Mouse (Mus musculus) skeletal muscle tissue, adult 2 months (tissue): ENCODE data around the gene Ube2d2b.
A peak's percentile ranks its signal among the peaks of the same experiment; 100 is the strongest.

Experiments used
- DNase-seq: peaks from one replicate; pipeline ENCODE4 v3.0.0-alpha.2; 2012; ENCODE audit warnings: low read depth, low spot score

The Ube2d2b gene

GRCm38 (mm10) chr5:107854556-107854955, 24.7 kb downstream of the Ube2d2b start:
- DNase-seq = no peak

GRCm38 (mm10) chr5:107855546-107855945, 25.6 kb downstream of the Ube2d2b start:
- DNase-seq = no peak

GRCm38 (mm10) chr5:107858963-107859362, 29.1 kb downstream of the Ube2d2b start:
- no peak for DNase-seq

GRCm38 (mm10) chr5:107863971-107864370, 34.1 kb downstream of the Ube2d2b start:
- DNase-seq = no peak

- peak; percentile 24 for DNase-seq
Measured at GRCm38 (mm10) chr5:107866127-107867126, 36.5 kb downstream of the Ube2d2b start.

GRCm38 (mm10) chr5:107867970-107868904, 38.3 kb downstream of the Ube2d2b start:
- DNase-seq = no peak

- peak; percentile 81 for DNase-seq
Measured at GRCm38 (mm10) chr5:107868905-107869424, 39.1 kb downstream of the Ube2d2b start.

- DNase-seq = no peak
Measured at GRCm38 (mm10) chr5:107869701-107870100, 39.8 kb downstream of the Ube2d2b start.

GRCm38 (mm10) chr5:107873330-107873729, 43.4 kb downstream of the Ube2d2b start:
- no peak for DNase-seq

GRCm38 (mm10) chr5:107873886-107874302, 44.0 kb downstream of the Ube2d2b start:
- DNase-seq = no peak

GRCm38 (mm10) chr5:107874561-107875260, 44.8 kb downstream of the Ube2d2b start, which contains the start of gene Evi5:
Gene Evi5 (minus strand): TSS chr5:107875107.
- no peak for DNase-seq

GRCm38 (mm10) chr5:107875261-107875611, 45.3 kb downstream of the Ube2d2b start:
- DNase-seq = no peak

- no peak for DNase-seq
Measured at GRCm38 (mm10) chr5:107877053-107877452, 47.2 kb downstream of the Ube2d2b start.

GRCm38 (mm10) chr5:107880710-107881109, 50.8 kb downstream of the Ube2d2b start:
- DNase-seq = no peak
